Mouse (Mus musculus): Measurements from ENCODE around the gene Kif26a.

DNA sequence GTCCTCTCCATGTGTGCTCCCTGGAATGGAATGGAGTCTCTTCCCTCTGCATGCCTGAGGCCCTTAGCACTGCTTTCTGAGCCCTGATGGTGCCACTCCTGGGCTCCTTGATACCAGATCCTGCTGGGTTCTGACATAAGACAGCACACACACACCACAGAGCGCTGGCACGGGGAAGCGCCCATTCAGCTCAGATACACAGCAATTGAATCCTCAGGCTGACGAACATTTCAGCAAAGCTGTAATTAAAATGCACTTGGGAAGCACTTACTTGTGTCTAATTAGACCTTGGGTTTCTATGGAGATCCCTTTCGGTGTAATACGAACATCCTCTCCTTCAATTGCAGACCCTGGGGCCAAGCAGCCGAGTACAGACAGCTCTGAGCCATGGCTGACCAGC lies 71.0 kb downstream of the Kif26a start:
- TF ChIP-seq CTCF (IDR thresholded peaks at IDR 0.05; ENCODE audit: control insufficient read depth, insufficient read depth, low read length) (no peak), POLR2A (IDR thresholded peaks at IDR 0.05; ENCODE audit: borderline replicate concordance, control insufficient read depth, low read depth, low read length) (no peak)

All from bone marrow, adult 2 months (tissue).